Comparison of ENCODE assay signal across 1 mouse cellular context in genomic region chrX:73343802-73344201, GRCm38 (mm10).
TF ChIP-seq lines count a peak whose summit lies in the region.

No protein-coding gene starts in this region.

TF ChIP-seq in CH12.LX, 34 proteins besides CTCF, POLR2A, EP300 and RAD21 (continued from another document):
- TF ChIP-seq TCF12 (IDR thresholded peaks at IDR 0.05; ENCODE audit: low read depth, low read length), result no peak
- TF ChIP-seq RCOR1 (conservative IDR thresholded peaks at IDR 0.05; ENCODE audit: low read depth, low read length), result no peak
- TF ChIP-seq MAFK (IDR thresholded peaks at IDR 0.05; ENCODE audit: insufficient replicate concordance, low read length), result no peak
- no peak for TF ChIP-seq ETS1 (conservative IDR thresholded peaks at IDR 0.05; ENCODE audit: low read depth, low read length)
- TF ChIP-seq E2F4 (IDR thresholded peaks at IDR 0.05; ENCODE audit: insufficient replicate concordance, low read depth, low read length), result no peak
- TF ChIP-seq USF1 (IDR thresholded peaks at IDR 0.05; ENCODE audit: low read depth, low read length), result no peak
- TF ChIP-seq CHD2 (IDR thresholded peaks at IDR 0.05; ENCODE audit: low read length), result no peak
- TF ChIP-seq POLR2AphosphoS2 (IDR thresholded peaks at IDR 0.05; ENCODE audit: low read depth, low read length), result no peak
- no peak for TF ChIP-seq ZC3H11A (IDR thresholded peaks at IDR 0.05; ENCODE audit: low read depth, low read length)
- no peak for TF ChIP-seq MAZ (IDR thresholded peaks at IDR 0.05; ENCODE audit: low read depth, low read length)
- no peak for TF ChIP-seq NELFE (IDR thresholded peaks at IDR 0.05; ENCODE audit: low read depth, low read length)
- TF ChIP-seq GABPA (IDR thresholded peaks at IDR 0.05; ENCODE audit: insufficient replicate concordance, low read depth, low read length), result no peak
- no peak for TF ChIP-seq MYC (IDR thresholded peaks at IDR 0.05; ENCODE audit: low read depth, low read length)
